Mouse (Mus musculus) cerebellum, adult 11-12 months (tissue): Measurements from ENCODE around the gene Ninj1.

ENCODE experiments used
- DNase-seq: peaks from one replicate; pipeline ENCODE4 v3.0.0; 2022

The Ninj1 gene

GRCm38 (mm10) chr13:49234711-49235110, 47.4 kb downstream of the Ninj1 start:
- DNase-seq = no peak

- DNase-seq = no peak
Observed at GRCm38 (mm10) chr13:49237617-49238016, 50.3 kb downstream of the Ninj1 start.

GRCm38 (mm10) chr13:49238737-49239136, 51.5 kb downstream of the Ninj1 start:
- no peak for DNase-seq

- no peak for DNase-seq
Observed at GRCm38 (mm10) chr13:49242321-49243065, 55.2 kb downstream of the Ninj1 start.

GRCm38 (mm10) chr13:49243492-49243891, 56.2 kb downstream of the Ninj1 start:
- no peak for DNase-seq

GRCm38 (mm10) chr13:49245251-49245650, 58.0 kb downstream of the Ninj1 start:
- no peak for DNase-seq
